Comparison of ENCODE assay signal across 9 mouse cellular contexts in the genomic region with DNA sequence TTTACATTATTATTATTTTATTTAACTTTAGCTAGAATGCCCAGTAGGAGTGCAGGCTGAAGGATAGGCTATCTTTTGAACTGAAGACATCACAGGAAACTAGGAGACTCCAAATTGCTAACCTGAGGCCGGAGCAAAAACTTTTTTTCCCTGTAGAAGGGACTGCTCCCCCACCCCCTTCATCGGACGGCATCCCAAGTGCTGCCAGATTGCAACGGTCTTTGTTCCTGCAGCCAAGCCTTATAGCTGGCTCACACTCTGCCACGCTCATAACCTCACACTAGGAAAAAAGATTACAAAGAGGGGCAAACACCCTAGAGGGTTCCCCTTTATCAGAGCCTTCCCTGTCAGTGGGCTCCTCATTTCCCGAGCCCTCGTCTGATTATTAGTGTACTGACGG.
DNase-seq lines count a peak whose midpoint lies in the region; ATAC-seq and TF ChIP-seq lines count a peak whose summit lies in the region.
"Had no signal": no experiment of that assay in that cellular context is flagged by ENCODE, and none has a peak within 500 bp of the region (broad histone marks: within the 10 kb centered on the region; RNA-seq: fewer than 3 reads in every experiment).

No protein-coding gene starts in this region.

- ATAC-seq in lung, embryonic 14.5 days (ENCODE audit: insufficient read depth), result no peak
- 0 out of 2 replicates have a peak, but pooled peaks have one; percentile 40 for ATAC-seq in forebrain, postnatal 0 days
- no peak for ATAC-seq in erythroid progenitor cell, adult 5-6 weeks (replicated peaks; ENCODE audit: low FRiP score, poor library complexity, severe bottlenecking)

- 28% methylated on average over 8 of the region's 8 CpGs for WGBS in lung, embryonic 14.5 days
- WGBS in forebrain, postnatal 0 days, result 14% methylated on average over 8 of the region's 8 CpGs
- WGBS in midbrain, embryonic 10.5 days, result 53% methylated on average over 8 of the region's 8 CpGs

- no peaks in the 10 kb centered on the region for H3K4me1 ChIP-seq in lung, embryonic 14.5 days (ENCODE audit: insufficient read depth)
- H3K4me1 ChIP-seq in forebrain, postnatal 0 days (ENCODE audit: insufficient read depth), result no peaks in the 10 kb centered on the region
- peaks cover 17% of the 10 kb centered on the region for H3K4me1 ChIP-seq in midbrain, embryonic 10.5 days
- H3K4me1 ChIP-seq: lung, embryonic 15.5 days had no signal

- peak; percentile 43 for DNase-seq in lung, embryonic 14.5 days
- DNase-seq in lung, postnatal 14 days, result no peak
- DNase-seq in forebrain, postnatal 0 days, result peak; percentile 32
- no peak for DNase-seq in midbrain, embryonic 10.5 days (ENCODE audit: low spot score)
- no peak for DNase-seq in ovary, postnatal 36 days (ENCODE audit: low spot score)
- DNase-seq in lung, postnatal 25 days (ENCODE audit: low spot score), result no peak
- DNase-seq: kidney, postnatal 10 days had no signal

- H3K4me2 ChIP-seq in lung, embryonic 14.5 days, result no peak overlapping the region
- no peak overlapping the region for H3K4me2 ChIP-seq in forebrain, postnatal 0 days (ENCODE audit: low read depth)
- H3K4me2 ChIP-seq: lung, embryonic 15.5 days had no signal

- no peak for TF ChIP-seq CTCF in lung, embryonic 14.5 days (IDR thresholded peaks at IDR 0.05; ENCODE audit: low read depth)
- TF ChIP-seq CTCF in forebrain, postnatal 0 days (IDR thresholded peaks at IDR 0.05; ENCODE audit: low read depth), result no peak

- no peak overlapping the region for H3K9ac ChIP-seq in lung, embryonic 14.5 days
- no peak overlapping the region for H3K9ac ChIP-seq in forebrain, postnatal 0 days
- H3K9ac ChIP-seq: lung, embryonic 15.5 days had no signal

- no peak overlapping the region for H3K4me3 ChIP-seq in lung, embryonic 14.5 days (ENCODE audit: low read depth, low read length)
- H3K4me3 ChIP-seq in forebrain, postnatal 0 days (ENCODE audit: low read depth, low read length), result no peak overlapping the region
- H3K4me3 ChIP-seq in midbrain, embryonic 10.5 days, result no peak overlapping the region
- H3K4me3 ChIP-seq: lung, embryonic 15.5 days had no signal

- H3K27me3 ChIP-seq in lung, embryonic 14.5 days (ENCODE audit: insufficient read depth, low read length), result no peaks in the 10 kb centered on the region
- no peaks in the 10 kb centered on the region for H3K27me3 ChIP-seq in forebrain, postnatal 0 days (ENCODE audit: insufficient read depth, low read length)
- H3K27me3 ChIP-seq in midbrain, embryonic 10.5 days (ENCODE audit: low read depth, poor library complexity, severe bottlenecking), result no peaks in the 10 kb centered on the region
- H3K27me3 ChIP-seq: lung, embryonic 15.5 days had no signal

- no peaks in the 10 kb centered on the region for H3K9me3 ChIP-seq in lung, embryonic 14.5 days (ENCODE audit: low read depth, low read length)
- no peaks in the 10 kb centered on the region for H3K9me3 ChIP-seq in forebrain, postnatal 0 days (ENCODE audit: low read length)
- no peaks in the 10 kb centered on the region for H3K9me3 ChIP-seq in midbrain, embryonic 10.5 days (replicated peaks)
- H3K9me3 ChIP-seq: lung, embryonic 15.5 days had no signal

- no peak overlapping the region for H3K27ac ChIP-seq in lung, embryonic 14.5 days (ENCODE audit: low read depth)
- H3K27ac ChIP-seq in forebrain, postnatal 0 days (ENCODE audit: low read depth, low read length), result no peak overlapping the region
- 0 out of 2 replicates have a peak overlapping the region, but pooled peaks have one; percentile 33 for H3K27ac ChIP-seq in midbrain, embryonic 10.5 days (replicated peaks)
- H3K27ac ChIP-seq: lung, embryonic 15.5 days had no signal

- no peaks in the 10 kb centered on the region for H3K36me3 ChIP-seq in lung, embryonic 14.5 days (ENCODE audit: insufficient read depth)
- H3K36me3 ChIP-seq in forebrain, postnatal 0 days (ENCODE audit: insufficient read depth), result no peaks in the 10 kb centered on the region
- H3K36me3 ChIP-seq in midbrain, embryonic 10.5 days, result no peaks in the 10 kb centered on the region
- H3K36me3 ChIP-seq: lung, embryonic 15.5 days had no signal

Comparison
In these comparisons a context has a peak if more than half of its experiments do, and no peak if none do; other contexts are left out.
1. DNase-seq: peak in lung, embryonic 14.5 days (single experiment) and forebrain, postnatal 0 days (single experiment); none in lung, postnatal 14 days (single experiment), midbrain, embryonic 10.5 days (single experiment), ovary, postnatal 36 days (single experiment) and lung, postnatal 25 days (single experiment).